Mouse (Mus musculus) ovary, postnatal 36 days (tissue): Measurements from ENCODE around the gene Txndc12.

Experiments
- DNase-seq: peaks from one replicate; pipeline ENCODE4 v3.0.0; 2022; ENCODE audit warnings: low spot score, mixed read lengths

The Txndc12 gene

DNA sequence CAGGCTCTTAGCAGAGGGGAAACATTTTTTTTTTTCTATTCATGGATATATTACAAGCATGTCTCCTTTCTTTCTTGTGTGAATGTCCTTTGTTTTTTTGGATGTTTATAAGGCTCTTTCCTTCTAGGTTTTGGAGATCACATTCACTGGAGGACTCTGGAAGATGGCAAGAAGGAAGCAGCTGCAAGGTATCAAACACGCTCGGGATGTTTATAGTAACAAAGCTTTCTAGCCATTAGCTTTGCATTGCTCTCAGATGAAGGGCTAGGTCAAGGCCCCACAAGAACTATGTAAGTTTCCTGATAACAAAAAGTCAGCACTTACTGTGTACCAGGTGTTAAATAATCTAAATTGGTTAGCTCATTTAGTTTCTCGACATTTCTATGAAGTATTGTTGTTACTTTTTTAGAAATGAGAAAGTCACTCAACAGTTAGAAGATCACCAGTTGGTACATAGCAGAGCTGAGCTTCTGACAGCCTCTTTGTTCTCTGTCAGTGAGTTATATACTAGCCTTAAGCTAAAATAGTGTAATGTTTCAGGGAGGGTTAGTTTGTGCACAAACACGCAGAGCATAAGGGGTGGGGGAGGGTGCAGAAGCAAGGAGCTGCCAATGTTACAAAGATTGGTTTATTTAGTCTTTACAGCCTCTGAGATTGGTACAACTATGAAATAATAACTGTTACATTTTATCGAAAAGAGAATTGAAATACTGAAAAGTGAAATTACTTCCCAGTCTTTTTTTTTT is 11.6 kb downstream of the Txndc12 start:
- no peak for DNase-seq

- peak; percentile 77 for DNase-seq
Measured at GRCm38 (mm10) chr4:108847715-108848504, 13.5 kb downstream of the Txndc12 start, which contains the start of gene Kti12. TSS of gene Kti12 (plus strand) at chr4:108847785.

- DNase-seq: no peak
Measured at GRCm38 (mm10) chr4:108848505-108848848, 14.1 kb downstream of the Txndc12 start, which contains the start of gene A730015C16Rik. TSS of gene A730015C16Rik (minus strand) at chr4:108848619.

DNA sequence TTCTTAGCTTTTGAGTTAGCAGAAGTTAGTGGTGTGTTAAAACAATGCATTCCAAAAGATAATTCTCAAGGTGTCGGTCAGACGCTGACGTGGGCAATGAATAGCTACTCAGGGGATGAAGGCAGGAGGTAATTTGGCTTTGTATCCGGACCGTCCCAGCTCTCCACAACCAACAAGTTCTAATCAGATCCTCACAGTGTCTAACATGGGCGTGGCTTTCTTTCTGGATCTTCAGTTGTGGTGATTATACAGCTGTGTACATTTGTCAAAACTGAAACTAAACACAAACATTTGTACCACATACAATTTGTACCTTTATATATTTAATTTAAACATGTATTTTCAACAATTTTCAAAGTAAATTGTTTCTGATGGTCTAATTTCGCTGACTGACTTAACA is 32.4 kb downstream of the Txndc12 start:
- DNase-seq: no peak

DNA sequence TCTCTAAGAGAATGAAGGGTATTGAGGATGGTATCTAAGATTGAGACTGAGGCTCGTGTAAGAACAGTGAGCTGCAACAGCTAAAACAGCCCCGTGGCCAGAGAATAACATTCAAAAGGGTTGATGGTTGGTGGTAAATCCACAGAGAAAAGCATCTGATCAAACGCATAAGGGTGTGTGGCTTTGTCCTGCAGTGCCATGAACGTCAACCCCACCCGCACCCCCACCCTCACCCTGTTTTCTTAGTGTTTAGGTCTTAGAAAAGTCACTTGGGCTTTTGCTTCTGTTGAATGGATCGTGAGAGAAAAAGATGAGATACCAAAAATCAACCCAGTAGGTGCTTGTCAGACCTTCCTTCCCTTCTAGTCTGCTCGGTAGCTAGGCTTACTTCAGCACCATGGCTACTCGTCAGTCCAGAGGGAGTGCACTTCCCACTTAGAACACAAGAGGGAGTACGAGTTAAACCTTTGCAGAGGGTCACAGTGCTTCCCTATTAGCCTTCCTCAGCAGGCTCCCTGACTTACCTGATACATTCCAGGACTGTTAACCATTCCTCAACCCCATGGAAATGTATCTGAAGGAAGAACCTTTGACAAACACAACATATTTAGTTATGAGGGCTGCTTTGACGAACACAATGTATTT is 35.5 kb downstream of the Txndc12 start:
- DNase-seq: peak; percentile 29

GRCm38 (mm10) chr4:108873746-108874145 is 39.3 kb downstream of the Txndc12 start:
- DNase-seq: no peak

DNA sequence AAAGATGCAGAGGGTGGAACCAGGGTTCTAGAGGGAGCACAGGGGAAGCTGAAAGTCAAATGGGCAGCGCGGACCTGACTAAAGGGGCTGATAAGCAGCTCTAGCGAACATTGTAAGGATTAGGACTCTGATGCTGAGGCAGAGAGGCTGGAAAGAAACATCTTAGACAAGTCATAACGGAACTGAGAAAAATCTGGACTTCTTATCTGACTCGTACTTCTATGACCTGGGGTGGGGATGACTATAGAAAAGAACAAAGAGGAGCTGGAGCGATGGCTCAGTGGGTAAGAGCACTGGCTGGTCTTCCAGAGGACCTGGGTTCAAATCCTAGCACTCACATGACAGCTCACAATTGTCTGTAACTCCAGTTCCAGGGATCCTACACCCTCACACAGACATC is 43.5 kb downstream of the Txndc12 start:
- no peak for DNase-seq

GRCm38 (mm10) chr4:108878963-108879822 is 44.8 kb downstream of the Txndc12 start, which contains the start of gene Rab3b:
TSS of gene Rab3b (plus strand) at chr4:108879063.
- DNase-seq: peak; percentile 59

DNA sequence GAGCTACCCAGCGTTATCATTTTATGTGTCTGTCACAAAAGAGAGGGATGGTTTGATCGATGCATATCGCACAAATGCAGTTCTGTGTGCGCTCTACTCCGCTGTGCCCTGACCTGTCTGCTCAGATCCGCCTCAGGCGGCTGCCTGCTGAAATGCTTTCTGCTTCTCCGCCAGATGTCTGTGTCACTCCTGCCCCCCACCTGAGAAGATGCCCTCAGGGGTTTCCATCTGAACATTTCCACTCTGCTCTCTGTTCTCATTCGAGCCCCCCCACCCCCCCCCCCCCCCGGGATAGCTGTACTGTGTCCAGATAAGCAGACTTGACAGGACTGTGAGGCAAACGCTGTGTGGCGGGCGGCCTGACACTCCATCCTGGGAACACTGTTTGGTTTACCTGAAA is 49.4 kb downstream of the Txndc12 start:
- no peak for DNase-seq

GRCm38 (mm10) chr4:108887456-108887855 is 53.1 kb downstream of the Txndc12 start:
- DNase-seq: no peak

DNA sequence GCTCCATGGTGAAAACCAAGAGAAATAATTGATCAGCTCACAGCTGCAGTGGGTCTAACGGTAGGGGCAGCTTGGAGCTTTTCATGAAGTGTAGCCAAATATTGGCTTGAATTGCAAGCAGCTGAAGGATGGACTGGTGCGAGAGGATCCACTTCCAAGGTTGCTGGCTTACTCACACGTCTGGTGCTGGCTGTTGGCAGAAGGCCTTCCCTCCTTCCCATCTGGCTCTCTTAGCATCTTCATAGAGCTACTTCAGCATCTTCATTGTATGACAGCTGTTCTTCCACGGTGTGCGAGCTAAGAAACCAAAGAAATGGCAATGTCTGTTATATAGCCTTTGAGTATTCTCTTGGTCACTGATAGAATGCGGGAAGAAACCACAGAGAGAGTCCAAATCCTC is 56.5 kb downstream of the Txndc12 start:
- DNase-seq: no peak

DNA sequence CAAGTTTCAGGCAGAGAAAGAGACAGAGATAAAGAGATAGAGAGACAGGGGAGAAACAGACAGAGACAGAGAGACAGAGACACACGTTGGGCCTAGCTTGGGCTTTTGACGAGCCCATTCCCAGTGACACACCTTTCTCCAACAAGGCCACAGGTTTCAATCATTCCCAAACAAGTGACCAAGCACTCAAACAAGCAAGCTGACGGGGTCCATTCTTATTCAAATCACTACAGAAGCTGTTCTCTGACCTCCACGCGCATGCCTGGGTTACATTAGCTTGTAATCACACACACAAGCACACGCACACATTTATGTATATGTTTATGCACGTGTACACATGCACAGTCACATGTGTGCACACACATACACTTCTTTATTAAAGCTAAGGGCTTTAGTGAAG is 66.0 kb downstream of the Txndc12 start:
- DNase-seq: no peak

GRCm38 (mm10) chr4:108902886-108903285 is 68.5 kb downstream of the Txndc12 start:
- no peak for DNase-seq

GRCm38 (mm10) chr4:108903346-108903745 is 68.9 kb downstream of the Txndc12 start:
- no peak for DNase-seq

- no peak for DNase-seq
Measured at GRCm38 (mm10) chr4:108904076-108904475, 69.7 kb downstream of the Txndc12 start.

GRCm38 (mm10) chr4:108904790-108905189 is 70.4 kb downstream of the Txndc12 start:
- no peak for DNase-seq

GRCm38 (mm10) chr4:108905859-108906258 is 71.5 kb downstream of the Txndc12 start:
- DNase-seq: peak; percentile 9

- DNase-seq: no peak
Measured at GRCm38 (mm10) chr4:108907475-108907874, 73.1 kb downstream of the Txndc12 start.

DNA sequence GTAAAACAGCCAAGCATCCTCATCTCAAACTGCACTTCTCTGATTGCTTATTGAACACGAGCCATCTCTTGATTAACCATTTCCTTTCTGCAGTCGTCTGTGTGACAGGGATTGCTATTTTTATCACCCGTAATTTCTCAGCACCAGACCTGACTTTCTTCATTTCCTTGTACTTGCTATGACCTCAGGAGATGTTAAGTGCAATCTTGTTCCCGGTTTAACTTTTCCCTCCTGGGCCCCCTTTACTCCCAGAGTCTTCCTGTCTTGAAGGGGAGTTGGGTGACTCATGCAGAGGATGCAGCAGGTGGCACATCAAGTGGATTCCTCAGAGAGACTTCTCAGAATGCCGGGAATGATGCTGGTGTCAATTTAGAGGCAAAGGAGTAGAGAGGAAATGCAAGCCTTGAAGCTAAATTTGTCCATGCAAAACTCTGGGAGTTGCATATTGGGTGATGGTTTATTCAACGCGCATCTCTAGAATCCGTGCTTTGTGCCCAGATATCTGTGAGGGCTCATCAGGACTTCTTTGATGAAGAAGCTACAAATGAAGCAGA is 75.5 kb downstream of the Txndc12 start:
- DNase-seq: no peak
